Mouse (Mus musculus) lung, embryonic 15.5 days (tissue): ENCODE results near the gene Sgms2. TPM values are rescaled to one million over a fixed set of nuclear protein-coding genes. Genes with fewer than 3 reads are reported as not detected.

ENCODE experiments used
- ATAC-seq: fragments of 200-750 bp; cut with Nextera tagmentation; 2 replicates; pipeline ENCODE4 v1.8.0; 2017; ENCODE audit warnings: moderate number of reproducible peaks, borderline replicate concordance; ENCODE audit not compliant: low FRiP score, low TSS enrichment; ENCODE audit errors: extremely low read depth
- H3K27ac ChIP-seq: fragments of 300-500 bp; sonication (generic); 2 replicates; pipeline ENCODE4 v1.5.1; 2015; ENCODE audit warnings: moderate library complexity, mild to moderate bottlenecking, inconsistent platforms
- H3K27me3 ChIP-seq: fragments of 300-500 bp; sonication (generic); 2 replicates; pipeline ENCODE4 v1.6.1; 2015; ENCODE audit warnings: inconsistent platforms
- H3K36me3 ChIP-seq: fragments of 300-500 bp; sonication (generic); 2 replicates; pipeline ENCODE4 v1.6.1; 2015; ENCODE audit warnings: inconsistent platforms
- H3K4me1 ChIP-seq: fragments of 300-500 bp; sonication (generic); 2 replicates; pipeline ENCODE4 v1.6.1; 2015; ENCODE audit warnings: inconsistent platforms
- H3K4me2 ChIP-seq: fragments of 300-500 bp; sonication (generic); 2 replicates; pipeline ENCODE4 v1.6.1; 2015; ENCODE audit warnings: inconsistent platforms, mild to moderate bottlenecking, moderate library complexity
- H3K4me3 ChIP-seq: fragments of 300-500 bp; sonication (generic); 2 replicates; pipeline ENCODE4 v1.5.1; 2015; ENCODE audit warnings: mild to moderate bottlenecking, inconsistent platforms
- H3K9ac ChIP-seq: fragments of 300-500 bp; sonication (generic); 2 replicates; pipeline ENCODE4 v1.6.1; 2015; ENCODE audit warnings: inconsistent platforms
- H3K9me3 ChIP-seq: fragments of 300-500 bp; sonication (generic); 2 replicates; pipeline ENCODE4 v1.6.1; 2016; ENCODE audit warnings: inconsistent platforms
- WGBS: fragments of 180-500 bp; shearing (Covaris S2); methylation state at CpG from one replicate; pipeline ENCODE4 v1.1.7; 2015; 5-methylcytosine and 5-hydroxymethylcytosine counted together
- polyA plus RNA-seq: library from polyadenylated mRNA; unstranded; fragments of >200 nt; fragmentation: Nextera tagmentation; extraction: Ambion mirVana; gene quantifications from 2 replicates; pipeline ENCODE4 v1.2.1, GENCODE M21; 2015

The Sgms2 gene
- polyA plus RNA-seq, 1 experiment from 2014 or later = 2.9 TPM

- no peak overlapping the region for H3K4me2 ChIP-seq
- H3K27ac ChIP-seq = no peak overlapping the region
- no peaks in the 10 kb centered on the region for H3K27me3 ChIP-seq
- H3K4me3 ChIP-seq = no peak overlapping the region
- peaks cover 15% of the 10 kb centered on the region for H3K4me1 ChIP-seq
- no peaks in the 10 kb centered on the region for H3K9me3 ChIP-seq
- no peak overlapping the region for H3K9ac ChIP-seq
- H3K36me3 ChIP-seq = no peaks in the 10 kb centered on the region
- WGBS = 10% methylated on average over 6 of the region's 6 CpGs
- no peak for ATAC-seq
Measured at GRCm38 (mm10) chr3:131299908-131300307, 191.3 kb downstream of the Sgms2 start.

GRCm38 (mm10) chr3:131299078-131299477, 192.1 kb downstream of the Sgms2 start:
- Histone ChIP-seq H3K4me1 (peaks cover 15% of the 10 kb centered on the region), H3K9me3 (no peaks in the 10 kb centered on the region), H3K4me2 (no peak overlapping the region), H3K4me3 (no peak overlapping the region), H3K9ac (no peak overlapping the region), H3K36me3 (no peaks in the 10 kb centered on the region), H3K27ac (no peak overlapping the region), H3K27me3 (no peaks in the 10 kb centered on the region)
- WGBS = 65% methylated on average over 9 of the region's 9 CpGs
- ATAC-seq = no peak

GRCm38 (mm10) chr3:131296893-131297292, 194.3 kb downstream of the Sgms2 start:
- no peaks in the 10 kb centered on the region for H3K9me3 ChIP-seq
- peaks cover 8% of the 10 kb centered on the region for H3K4me1 ChIP-seq
- no peaks in the 10 kb centered on the region for H3K36me3 ChIP-seq
- no peak overlapping the region for H3K4me2 ChIP-seq
- no peak overlapping the region for H3K27ac ChIP-seq
- no peak overlapping the region for H3K4me3 ChIP-seq
- H3K9ac ChIP-seq = no peak overlapping the region
- H3K27me3 ChIP-seq = no peaks in the 10 kb centered on the region
- WGBS = 82% methylated on average over 7 of the region's 7 CpGs
- ATAC-seq = no peak

GRCm38 (mm10) chr3:131295513-131296200, 195.6 kb downstream of the Sgms2 start:
- Histone ChIP-seq H3K4me3 (no peak overlapping the region), H3K4me1 (peaks cover 8% of the 10 kb centered on the region), H3K27ac (peak overlapping the region; percentile 73), H3K27me3 (no peaks in the 10 kb centered on the region), H3K9me3 (no peaks in the 10 kb centered on the region), H3K4me2 (peak overlapping the region; percentile 15), H3K36me3 (no peaks in the 10 kb centered on the region), H3K9ac (no peak overlapping the region)
- peak; percentile 79; the same call in 1 of the 2 replicates for ATAC-seq
- WGBS = 48% methylated on average over 12 of the region's 12 CpGs

- H3K4me3 ChIP-seq = no peak overlapping the region
- 56% methylated on average over 3 of the region's 3 CpGs for WGBS
Measured at GRCm38 (mm10) chr3:131294503-131294902, 196.7 kb downstream of the Sgms2 start.

GRCm38 (mm10) chr3:131292959-131293358, 198.3 kb downstream of the Sgms2 start:
- peaks cover 8% of the 10 kb centered on the region for H3K4me1 ChIP-seq
- no peak overlapping the region for H3K9ac ChIP-seq
- no peak overlapping the region for H3K4me2 ChIP-seq
- no peak for ATAC-seq
- no peak overlapping the region for H3K4me3 ChIP-seq
- H3K36me3 ChIP-seq = no peaks in the 10 kb centered on the region
- H3K9me3 ChIP-seq = no peaks in the 10 kb centered on the region
- WGBS = 61% methylated on average over 3 of the region's 3 CpGs
- H3K27me3 ChIP-seq = no peaks in the 10 kb centered on the region
- no peak overlapping the region for H3K27ac ChIP-seq

More at GRCm38 (mm10) chr3:131294503-131294902, 196.7 kb downstream of the Sgms2 start:
- no peak overlapping the region for H3K27ac ChIP-seq
- peaks cover 8% of the 10 kb centered on the region for H3K4me1 ChIP-seq
- H3K4me2 ChIP-seq = no peak overlapping the region
- H3K9ac ChIP-seq = no peak overlapping the region
- no peak for ATAC-seq
- H3K27me3 ChIP-seq = no peaks in the 10 kb centered on the region
- no peaks in the 10 kb centered on the region for H3K9me3 ChIP-seq
- no peaks in the 10 kb centered on the region for H3K36me3 ChIP-seq

GRCm38 (mm10) chr3:131292349-131292748, 198.9 kb downstream of the Sgms2 start:
- no peaks in the 10 kb centered on the region for H3K36me3 ChIP-seq
- H3K4me3 ChIP-seq = no peak overlapping the region
- peaks cover 8% of the 10 kb centered on the region for H3K4me1 ChIP-seq
- no peaks in the 10 kb centered on the region for H3K9me3 ChIP-seq
- no peak overlapping the region for H3K27ac ChIP-seq
- WGBS = 70% methylated on average over 2 of the region's 2 CpGs
- no peak overlapping the region for H3K9ac ChIP-seq
- H3K27me3 ChIP-seq = no peaks in the 10 kb centered on the region
- no peak for ATAC-seq
- no peak overlapping the region for H3K4me2 ChIP-seq

- H3K36me3 ChIP-seq = no peaks in the 10 kb centered on the region
- H3K4me1 ChIP-seq = peaks cover 8% of the 10 kb centered on the region
- no peaks in the 10 kb centered on the region for H3K27me3 ChIP-seq
- no peak overlapping the region for H3K9ac ChIP-seq
- no peak overlapping the region for H3K4me2 ChIP-seq
- no peak overlapping the region for H3K4me3 ChIP-seq
- no peak overlapping the region for H3K27ac ChIP-seq
- 87% methylated on average over 4 of the region's 4 CpGs for WGBS
- H3K9me3 ChIP-seq = no peaks in the 10 kb centered on the region
- ATAC-seq = no peak
Measured at GRCm38 (mm10) chr3:131291890-131292289, 199.3 kb downstream of the Sgms2 start.

- no peak overlapping the region for H3K9ac ChIP-seq
- no peak overlapping the region for H3K4me3 ChIP-seq
- 58% methylated on average over 4 of the region's 4 CpGs for WGBS
- peaks cover 23% of the 10 kb centered on the region for H3K4me1 ChIP-seq
- peak; percentile 75 for ATAC-seq
- H3K9me3 ChIP-seq = no peaks in the 10 kb centered on the region
- no peaks in the 10 kb centered on the region for H3K27me3 ChIP-seq
- H3K4me2 ChIP-seq = no peak overlapping the region
- no peaks in the 10 kb centered on the region for H3K36me3 ChIP-seq
- no peak overlapping the region for H3K27ac ChIP-seq
Measured at GRCm38 (mm10) chr3:131274151-131274550, 217.1 kb downstream of the Sgms2 start.

GRCm38 (mm10) chr3:131272374-131273100, 218.7 kb downstream of the Sgms2 start:
- peak overlapping the region; percentile 41; the same call in 1 of the 2 replicates for H3K27ac ChIP-seq
- no peaks in the 10 kb centered on the region; the same call in 1 of the 2 replicates for H3K36me3 ChIP-seq
- peaks cover 27% of the 10 kb centered on the region for H3K4me1 ChIP-seq
- no peak; the same call in 1 of the 2 replicates for ATAC-seq
- no peaks in the 10 kb centered on the region for H3K27me3 ChIP-seq
- WGBS = 21% methylated on average over 10 of the region's 10 CpGs
- H3K9me3 ChIP-seq = no peaks in the 10 kb centered on the region
- peak overlapping the region; percentile 47 for H3K9ac ChIP-seq
- H3K4me3 ChIP-seq = peak overlapping the region; percentile 90
- H3K4me2 ChIP-seq = peak overlapping the region; percentile 74

- H3K27me3 ChIP-seq = no peaks in the 10 kb centered on the region
- peak within 1 kb of the TSS; percentile 89 for H3K27ac ChIP-seq
- H3K9ac ChIP-seq = peak within 1 kb of the TSS; percentile 75
- peak within 1 kb of the TSS; percentile 90 for H3K4me3 ChIP-seq
- H3K4me2 ChIP-seq = peak within 1 kb of the TSS; percentile 74
- ATAC-seq = peak; percentile 92
- WGBS = under 1% methylated on average over 51 of the region's 54 CpGs
- H3K36me3 ChIP-seq = no peaks in the 10 kb centered on the region; the same call in 1 of the 2 replicates
- H3K4me1 ChIP-seq = peaks cover 27% of the 10 kb centered on the region
- H3K9me3 ChIP-seq = no peaks in the 10 kb centered on the region
Measured at GRCm38 (mm10) chr3:131271559-131272373, 219.4 kb downstream of the Sgms2 start, which contains the start of gene Hadh. Gene Hadh, minus strand, starts transcription at chr3:131272101.
